Mouse (Mus musculus) heart, postnatal 0 days (tissue): Measurements from ENCODE around the gene Pcnx.

Experiments used
- CTCF ChIP-seq: IDR thresholded peaks from 2 replicates; pipeline ENCODE4 v1.5.1; 2016; ENCODE audit warnings: antibody characterized with exemption, control low read depth, low read depth
- EP300 ChIP-seq: IDR thresholded peaks from 2 replicates; pipeline ENCODE4 v1.6.1; 2016; ENCODE audit warnings: antibody characterized with exemption, low read depth

- TF ChIP-seq EP300, result no peak
- TF ChIP-seq CTCF, result no peak
Measured at GRCm38 (mm10) chr12:81832039-81832738, 27.6 kb upstream of the Pcnx start.
